Mouse (Mus musculus) liver, postnatal 0 days (tissue): ENCODE measurements around the gene Sec24b. TPM values are rescaled to one million over a fixed set of nuclear protein-coding genes. Genes with fewer than 3 reads are reported as not detected.

Experiments used
- ATAC-seq: fragments of 200-750 bp; cut with Nextera tagmentation; 2 replicates; pipeline ENCODE4 v1.8.0; 2017; ENCODE audit warnings: mild to moderate bottlenecking, moderate library complexity
- DNase-seq: peaks from one replicate; pipeline ENCODE4 v3.0.0-alpha.2; 2016
- H3K27ac ChIP-seq: fragments of 300-500 bp; sonication (generic); 2 replicates; pipeline ENCODE4 v1.5.1; 2014; ENCODE audit warnings: antibody characterized with exemption, moderate library complexity, mild to moderate bottlenecking, low read depth
- H3K27me3 ChIP-seq: fragments of 300-500 bp; sonication (generic); 2 replicates; pipeline ENCODE4 v1.6.1; 2014; ENCODE audit warnings: low read length, control low read depth, mixed read lengths; ENCODE audit not compliant: insufficient read depth
- H3K36me3 ChIP-seq: fragments of 300-500 bp; sonication (generic); replicated peaks from 2 replicates; pipeline ENCODE4 v1.6.1; 2014; ENCODE audit warnings: mild to moderate bottlenecking, control low read depth, low read length, moderate library complexity, mixed read lengths; ENCODE audit not compliant: insufficient read depth
- H3K4me1 ChIP-seq: fragments of 300-500 bp; sonication (generic); 2 replicates; pipeline ENCODE4 v1.6.1; 2014; ENCODE audit warnings: antibody characterized with exemption, mild to moderate bottlenecking, control low read depth; ENCODE audit not compliant: insufficient read depth
- H3K4me2 ChIP-seq: fragments of 300-500 bp; sonication (generic); 2 replicates; pipeline ENCODE4 v1.6.1; 2014; ENCODE audit warnings: low read depth, mild to moderate bottlenecking, low read length, moderate library complexity, mixed read lengths
- H3K4me3 ChIP-seq: fragments of 300-500 bp; sonication (generic); 2 replicates; pipeline ENCODE4 v1.5.1; 2014; ENCODE audit warnings: low read depth, low read length
- H3K9ac ChIP-seq: fragments of 300-500 bp; sonication (generic); replicated peaks from 2 replicates; pipeline ENCODE4 v1.6.1; 2014; ENCODE audit warnings: mild to moderate bottlenecking, moderate library complexity
- H3K9me3 ChIP-seq: fragments of 300-500 bp; sonication (generic); 2 replicates; pipeline ENCODE4 v1.6.1; 2016; ENCODE audit warnings: mild to moderate bottlenecking, control low read depth, low read length, mixed read lengths
- CTCF ChIP-seq: sonication (generic); IDR thresholded peaks from 2 replicates; pipeline ENCODE4 v1.5.1; 2016; ENCODE audit warnings: antibody characterized with exemption, low read depth
- EP300 ChIP-seq: IDR thresholded peaks from 2 replicates; pipeline ENCODE4 v1.6.1; 2016; ENCODE audit warnings: antibody characterized with exemption, low read depth, mild to moderate bottlenecking
- WGBS: fragments of 180-500 bp; shearing (Covaris S2); extraction: QIAGEN DNeasy Blood & Tissue Kit; methylation state at CpG from one replicate; pipeline ENCODE4 v1.1.7; 2014; ENCODE audit not compliant: insufficient replicate concordance; 5-methylcytosine and 5-hydroxymethylcytosine counted together
- polyA plus RNA-seq: library from polyadenylated mRNA; unstranded; fragments of >200 nt; fragmentation: Nextera tagmentation; extraction: Ambion mirVana; gene quantifications from 2 replicates; pipeline ENCODE4 v1.2.1, GENCODE M21; 2015

Gene Sec24b
- polyA plus RNA-seq, 1 experiment from 2014 or later, result 5.4 TPM

DNA sequence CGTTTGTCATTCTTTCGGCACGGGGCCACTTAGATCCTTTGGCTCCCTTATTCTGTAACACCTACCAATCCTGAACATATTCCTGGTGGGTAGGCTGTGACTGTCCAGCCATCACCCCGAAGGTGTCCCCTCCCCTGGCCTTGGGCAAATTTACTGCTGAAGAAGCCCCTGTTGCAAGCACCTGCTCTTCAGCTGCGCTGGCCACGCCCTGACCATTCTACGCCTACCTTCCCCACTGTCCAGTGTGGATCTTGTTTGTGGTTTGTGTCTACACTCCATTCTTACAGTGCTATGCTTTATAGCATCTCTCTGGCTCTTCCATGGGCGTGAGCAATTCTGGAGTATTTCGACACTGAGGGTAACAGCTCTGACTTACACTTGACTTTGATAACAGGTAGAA lies 27.3 kb upstream of the Sec24b start:
- Histone ChIP-seq H3K36me3 (no peaks in the 10 kb centered on the region), H3K9me3 (peaks cover 3% of the 10 kb centered on the region; the same call in 1 of the 2 replicates), H3K4me2 (no peak overlapping the region), H3K27me3 (no peaks in the 10 kb centered on the region), H3K4me3 (no peak overlapping the region), H3K4me1 (no peaks in the 10 kb centered on the region), H3K27ac (no peak overlapping the region), H3K9ac (no peak overlapping the region)
- WGBS, result 78% methylated on average over 9 of the region's 9 CpGs
- ATAC-seq (no peak), DNase-seq (no peak)
- no peak for TF ChIP-seq CTCF
- TF ChIP-seq EP300, result no peak

DNA sequence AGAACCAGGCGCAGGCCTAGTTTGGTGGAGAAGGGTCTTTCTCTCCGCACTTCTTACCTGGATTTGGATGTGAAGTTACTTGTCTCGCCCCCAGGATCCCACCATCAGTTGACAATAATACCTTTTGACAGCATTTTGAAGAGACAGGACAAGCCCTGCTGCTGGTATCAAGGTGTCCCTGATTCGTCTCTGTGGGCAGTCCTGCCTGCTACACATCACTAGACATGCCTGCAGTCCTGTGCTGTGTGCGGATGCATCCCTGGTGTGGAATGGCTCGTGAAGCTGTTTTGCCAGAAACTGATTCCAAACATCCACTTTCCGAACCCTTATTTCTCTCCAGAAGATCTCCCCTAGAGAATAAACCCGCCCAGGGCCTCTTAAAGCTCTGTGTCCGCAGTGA lies 26.1 kb upstream of the Sec24b start:
- no peaks in the 10 kb centered on the region for H3K4me1 ChIP-seq
- no peak overlapping the region for H3K4me3 ChIP-seq
- DNase-seq (no peak), ATAC-seq (no peak)
- WGBS, result 69% methylated on average over 9 of the region's 9 CpGs
- H3K9ac ChIP-seq, result no peak overlapping the region
- H3K36me3 ChIP-seq, result no peaks in the 10 kb centered on the region
- H3K9me3 ChIP-seq, result peaks cover 3% of the 10 kb centered on the region; the same call in 1 of the 2 replicates
- H3K4me2 ChIP-seq, result no peak overlapping the region
- TF ChIP-seq CTCF (no peak), EP300 (no peak)
- no peaks in the 10 kb centered on the region for H3K27me3 ChIP-seq
- no peak overlapping the region for H3K27ac ChIP-seq

DNA sequence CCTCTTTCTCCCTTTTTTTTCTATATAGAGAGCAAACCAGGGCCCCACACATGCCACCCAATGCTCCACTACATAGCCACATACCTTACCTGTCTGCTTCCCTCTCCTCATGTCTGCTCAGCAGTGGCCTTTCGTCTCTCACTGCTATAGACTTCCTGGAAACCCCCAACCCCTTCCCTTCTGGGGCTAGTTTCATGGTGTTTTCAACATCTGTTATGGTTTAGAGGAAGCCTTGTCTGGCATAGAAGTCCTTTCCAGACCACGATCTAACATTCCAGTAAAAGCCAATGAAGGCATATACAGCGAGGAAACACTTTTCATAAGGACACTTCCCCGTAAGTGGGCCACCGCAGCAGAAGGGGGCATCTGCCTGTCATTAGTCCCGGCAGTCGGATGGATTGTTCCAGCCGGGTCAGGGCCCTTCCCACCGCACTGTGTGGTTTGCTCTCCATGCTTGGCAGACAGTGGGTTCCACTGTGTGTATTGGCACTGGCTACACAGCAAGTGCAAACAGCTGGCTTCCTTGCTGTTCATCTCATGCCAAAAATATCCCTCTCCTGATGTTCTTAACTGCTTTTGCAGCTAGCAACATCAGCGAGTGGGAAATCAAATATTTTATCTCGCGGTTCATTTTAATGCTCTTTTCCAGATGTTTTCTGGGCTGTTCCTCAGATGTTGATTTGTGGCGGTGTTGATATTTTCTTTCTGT lies 25.2 kb upstream of the Sec24b start:
- no peaks in the 10 kb centered on the region for H3K27me3 ChIP-seq
- 68% methylated on average over 13 of the region's 13 CpGs for WGBS
- ATAC-seq (no peak), DNase-seq (peak; percentile 18)
- TF ChIP-seq CTCF, result no peak
- no peak for TF ChIP-seq EP300
- H3K4me1 ChIP-seq, result no peaks in the 10 kb centered on the region
- no peak overlapping the region for H3K27ac ChIP-seq
- H3K9me3 ChIP-seq, result peaks cover 3% of the 10 kb centered on the region; the same call in 1 of the 2 replicates
- H3K36me3 ChIP-seq, result no peaks in the 10 kb centered on the region
- no peak overlapping the region for H3K4me3 ChIP-seq
- H3K9ac ChIP-seq, result no peak overlapping the region
- H3K4me2 ChIP-seq, result no peak overlapping the region

DNA sequence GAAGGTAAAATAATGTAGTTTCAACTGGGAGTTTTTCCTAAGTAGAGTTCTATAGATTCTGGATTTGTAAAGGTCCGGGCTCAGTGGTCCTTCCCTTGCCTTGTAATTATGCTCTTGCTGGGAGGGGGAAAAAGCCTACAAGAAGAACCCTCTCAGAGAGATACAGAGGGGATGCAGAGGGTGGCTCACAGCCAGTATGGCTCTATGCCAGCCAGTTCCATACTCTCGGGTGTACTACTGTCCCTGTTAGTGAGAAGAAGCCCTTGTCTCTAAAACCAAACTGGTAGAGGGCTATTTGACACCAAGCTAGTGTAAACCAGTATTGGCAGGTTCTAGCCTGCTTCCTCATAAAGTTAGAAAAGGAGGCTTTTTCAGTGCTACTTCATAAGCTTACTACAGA lies 22.0 kb upstream of the Sec24b start:
- 59% methylated on average over 2 of the region's 2 CpGs for WGBS
- H3K27ac ChIP-seq, result no peak overlapping the region
- no peak for TF ChIP-seq EP300
- no peak for TF ChIP-seq CTCF
- H3K4me3 ChIP-seq, result no peak overlapping the region
- no peak overlapping the region for H3K4me2 ChIP-seq
- H3K27me3 ChIP-seq, result no peaks in the 10 kb centered on the region
- H3K36me3 ChIP-seq, result no peaks in the 10 kb centered on the region
- no peak for DNase-seq
- H3K9me3 ChIP-seq, result peaks cover 3% of the 10 kb centered on the region; the same call in 1 of the 2 replicates
- H3K9ac ChIP-seq, result no peak overlapping the region
- H3K4me1 ChIP-seq, result no peaks in the 10 kb centered on the region
- no peak for ATAC-seq

DNA sequence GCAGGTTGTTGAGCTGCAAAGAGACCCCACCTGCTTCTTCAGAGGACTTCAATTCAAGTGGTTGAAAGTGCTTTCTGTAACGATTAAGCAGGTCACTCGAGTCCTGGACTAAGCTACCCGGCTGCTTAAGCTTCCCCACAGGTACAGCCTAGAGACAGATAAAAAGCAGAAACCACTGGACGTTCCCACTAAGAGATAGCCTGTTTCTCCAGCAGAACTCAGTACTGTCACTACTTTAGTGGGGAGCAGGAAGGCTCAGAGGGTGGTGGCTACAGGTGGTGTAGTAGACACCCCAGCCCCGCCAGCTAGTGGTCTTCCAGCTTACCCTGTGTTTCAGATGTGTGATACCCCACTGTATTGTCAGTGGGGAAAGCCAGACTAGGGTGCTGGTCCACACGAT lies 19.3 kb upstream of the Sec24b start:
- TF ChIP-seq EP300 (no peak), CTCF (no peak)
- DNase-seq, result no peak
- Histone ChIP-seq H3K4me2 (no peak overlapping the region), H3K36me3 (no peaks in the 10 kb centered on the region), H3K9ac (no peak overlapping the region), H3K9me3 (peaks cover 3% of the 10 kb centered on the region; the same call in 1 of the 2 replicates), H3K4me1 (no peaks in the 10 kb centered on the region), H3K4me3 (no peak overlapping the region), H3K27ac (no peak overlapping the region), H3K27me3 (no peaks in the 10 kb centered on the region)
- WGBS, result 70% methylated on average over 6 of the region's 6 CpGs
- ATAC-seq, result no peak

DNA sequence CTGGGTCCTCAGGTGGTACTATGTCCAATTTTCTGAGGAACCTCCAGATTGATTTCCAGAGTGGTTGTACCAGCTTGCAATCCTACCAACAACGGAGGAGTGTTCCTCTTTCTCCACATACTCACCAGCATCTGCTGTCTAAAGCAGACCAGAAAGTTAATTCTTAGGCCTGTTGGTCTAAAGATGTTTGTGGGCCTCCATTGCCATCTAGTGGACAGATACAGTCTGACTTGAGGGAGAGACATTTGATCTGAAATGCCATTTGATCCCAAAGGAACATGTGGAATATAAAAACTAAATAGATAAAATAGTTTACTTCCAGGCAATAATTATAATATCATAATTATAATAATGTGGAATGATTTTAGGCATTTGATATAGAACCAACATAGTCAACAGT lies 18.4 kb upstream of the Sec24b start:
- Histone ChIP-seq H3K27ac (no peak overlapping the region), H3K4me1 (no peaks in the 10 kb centered on the region), H3K4me3 (no peak overlapping the region), H3K4me2 (no peak overlapping the region), H3K27me3 (no peaks in the 10 kb centered on the region), H3K9ac (no peak overlapping the region), H3K36me3 (no peaks in the 10 kb centered on the region), H3K9me3 (no peaks in the 10 kb centered on the region)
- 0 out of 2 replicates have a peak, but pooled peaks have one; percentile 43 for ATAC-seq
- peak; percentile 87 for TF ChIP-seq CTCF
- TF ChIP-seq EP300, result no peak
- peak; percentile 53 for DNase-seq
- WGBS, result 0% methylated on average over 1 of the region's 1 CpGs
